Mouse (Mus musculus) adrenal gland, postnatal 4 days (tissue): ENCODE data around the gene Gdf7. TPM values are rescaled to one million over a fixed set of nuclear protein-coding genes. Genes with fewer than 3 reads are reported as not detected.

Source experiments
- DNase-seq, 2 experiments: peaks; one replicate each; pipeline ENCODE4 v3.0.0; 2021 to 2022; ENCODE audit warnings: low spot score in 2 of 2, mixed read lengths in 2 of 2
- total RNA-seq, 2 experiments: library from RNA; stranded (reverse); gene quantifications; 2 replicates each; pipeline ENCODE4 v1.2.3; 2021

Gdf7 gene
- total RNA-seq, 2 experiments from 2014 or later = 0.20 TPM; not detected in 1

DNA sequence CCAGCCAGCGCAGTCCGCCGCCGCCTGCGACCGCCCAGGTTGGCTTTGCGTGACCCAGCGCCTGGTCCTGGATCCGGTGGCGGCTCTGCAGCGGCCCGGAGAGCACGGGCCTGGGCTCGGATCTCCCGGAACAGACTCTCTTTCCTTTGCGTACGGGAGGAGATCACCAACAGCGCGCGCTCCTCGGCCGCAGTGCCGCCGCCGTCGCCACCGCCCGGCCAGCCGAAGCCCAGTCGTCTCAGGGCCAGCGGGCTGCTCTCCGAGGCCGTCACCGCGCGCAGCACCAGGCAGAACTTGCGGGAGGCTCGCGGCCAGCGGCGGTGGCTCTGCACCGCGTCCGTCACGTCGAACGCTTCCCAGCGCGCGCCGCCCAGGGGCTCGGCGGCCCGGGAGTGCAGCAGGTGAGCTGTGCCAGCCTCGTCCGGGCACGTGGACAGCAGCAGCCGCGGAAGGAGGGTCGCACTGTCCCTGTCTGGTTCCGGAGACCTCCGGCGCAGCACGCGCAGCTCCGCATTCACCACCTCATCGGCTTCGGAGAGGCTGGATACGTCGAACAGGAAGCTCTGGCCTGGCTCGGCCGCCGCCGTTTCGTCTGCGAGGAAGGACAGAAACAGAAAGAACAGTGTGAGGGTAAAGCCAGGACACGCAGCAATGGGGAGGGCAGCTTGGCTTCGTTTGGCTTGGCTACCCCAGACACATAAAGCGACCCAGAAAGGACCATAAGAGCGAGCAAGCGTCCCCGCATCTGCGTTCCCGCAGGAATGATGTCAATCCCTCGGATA is 3.2 kb downstream of the Gdf7 start:
- no peak for DNase-seq

DNA sequence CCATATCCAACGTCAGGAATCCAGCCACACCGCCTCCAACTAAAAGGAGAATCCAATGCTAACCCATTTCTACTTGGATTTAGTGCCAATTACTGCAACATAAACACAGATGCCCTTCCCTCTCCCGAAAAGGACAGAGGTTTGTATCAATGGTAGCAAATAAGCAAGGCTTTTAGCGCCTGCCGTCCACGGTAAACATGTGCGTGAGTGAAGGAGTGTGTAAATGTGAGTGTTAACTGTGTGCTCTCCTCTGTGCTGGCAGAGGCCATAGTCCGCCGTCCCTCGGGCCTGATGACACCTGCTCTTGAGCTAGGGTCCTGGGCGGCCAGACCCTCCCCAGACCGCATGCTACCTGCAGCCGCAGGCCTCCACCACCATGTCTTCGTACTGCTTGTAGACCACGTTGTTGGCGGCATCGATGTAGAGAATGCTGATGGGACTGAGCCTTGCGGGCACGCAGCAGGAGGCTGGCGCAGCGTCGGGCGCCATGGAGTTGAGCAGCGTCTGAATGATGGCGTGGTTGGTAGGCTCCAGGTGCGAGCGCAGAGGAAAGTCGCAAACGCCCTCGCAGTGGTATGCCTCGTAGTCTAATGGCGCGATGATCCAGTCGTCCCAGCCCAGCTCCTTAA is 4.1 kb downstream of the Gdf7 start:
- DNase-seq = no peak

- DNase-seq = no peak
Measured at GRCm38 (mm10) chr12:8296154-8296553, 5.6 kb downstream of the Gdf7 start.

DNA sequence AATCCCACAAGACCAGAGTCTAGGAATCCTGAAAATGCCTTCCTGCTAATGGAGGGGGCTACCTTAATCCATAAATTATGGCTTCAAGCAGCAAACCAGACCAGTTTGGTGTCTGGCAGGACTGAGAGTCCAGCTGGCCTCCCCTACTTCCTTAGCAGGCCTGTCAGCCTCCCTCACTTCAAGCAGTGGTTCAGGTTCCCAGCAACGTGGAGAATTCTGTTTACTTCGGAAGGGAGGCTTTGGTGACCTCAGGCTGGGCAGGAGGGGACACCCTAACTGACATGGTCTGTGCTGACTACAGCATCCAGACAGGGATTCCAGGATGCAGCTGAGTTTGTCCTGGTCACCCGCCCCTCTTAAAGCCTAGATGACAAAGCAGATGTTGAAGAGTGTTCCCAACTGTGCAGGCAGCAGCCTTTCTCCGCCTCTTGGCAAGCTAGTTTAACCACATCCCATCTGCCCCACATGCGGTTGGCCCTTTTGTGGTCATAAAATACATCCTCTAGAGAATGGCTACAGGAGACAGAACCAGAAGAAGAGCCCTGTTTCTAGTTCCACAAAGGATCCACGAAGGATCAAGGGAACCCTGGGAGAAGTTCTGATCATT is 6.3 kb downstream of the Gdf7 start:
- no peak for DNase-seq

GRCm38 (mm10) chr12:8291157-8291853 is 10.4 kb downstream of the Gdf7 start:
- DNase-seq = no peak

GRCm38 (mm10) chr12:8289499-8289898 is 12.3 kb downstream of the Gdf7 start:
- DNase-seq = no peak

DNA sequence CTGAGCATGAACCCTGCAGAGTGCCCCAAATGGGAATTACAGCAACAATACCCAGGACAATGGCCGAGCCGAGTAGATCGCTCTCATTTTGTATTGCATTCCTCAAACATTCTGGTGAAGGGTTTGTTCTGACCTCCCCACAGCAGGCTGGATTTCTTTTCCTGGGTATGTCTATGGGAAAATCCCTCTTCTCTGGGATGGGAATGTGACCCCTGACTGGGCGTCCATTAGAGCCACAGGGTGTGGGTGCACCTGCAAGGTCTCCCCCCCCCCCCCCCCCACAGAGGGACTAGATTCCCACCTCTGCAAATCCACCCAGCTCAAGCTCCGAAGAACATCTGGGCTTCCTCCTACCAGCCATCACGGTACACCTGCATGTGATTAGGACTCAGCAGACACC is 12.7 kb downstream of the Gdf7 start:
- DNase-seq = no peak

GRCm38 (mm10) chr12:8287970-8288369 is 13.8 kb downstream of the Gdf7 start:
- no peak for DNase-seq

DNA sequence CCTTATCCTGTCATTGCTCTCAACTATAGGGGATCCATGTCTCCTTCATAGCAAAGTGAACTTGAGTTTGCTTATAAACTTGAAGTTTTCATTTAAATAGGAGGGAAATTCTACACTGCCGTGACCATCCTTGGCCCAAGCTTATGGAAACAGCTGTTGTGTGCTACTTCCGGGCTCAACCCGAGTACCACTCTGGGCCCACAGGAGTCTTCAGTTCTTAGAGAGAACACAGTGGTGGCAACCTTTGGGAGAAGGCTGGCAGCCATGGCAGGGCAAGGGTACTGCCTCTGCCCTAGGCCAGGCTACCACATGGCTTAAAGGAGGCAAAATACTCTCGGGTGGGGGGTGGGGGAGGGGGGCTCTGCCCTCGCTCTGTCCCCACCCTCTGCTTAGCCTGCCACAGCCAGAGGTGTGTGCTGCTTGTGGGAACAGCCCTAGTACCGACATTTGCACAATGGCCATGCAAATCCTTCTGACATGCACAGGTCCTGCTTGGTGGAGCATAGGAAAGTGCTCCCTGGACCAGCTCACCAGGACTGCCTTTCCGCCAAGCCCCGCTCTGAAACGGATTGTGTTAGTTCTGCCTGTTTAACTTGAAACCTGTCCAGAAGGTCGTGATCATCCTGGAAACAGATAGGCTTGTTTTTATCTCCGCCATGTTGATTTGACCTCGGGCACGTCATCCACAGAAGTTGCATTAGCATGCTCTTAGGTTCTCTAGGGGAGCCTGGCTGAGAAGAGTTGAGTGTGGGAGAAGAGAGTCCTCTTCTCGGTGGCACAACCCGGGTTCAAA is 20.3 kb downstream of the Gdf7 start:
- DNase-seq = no peak

DNA sequence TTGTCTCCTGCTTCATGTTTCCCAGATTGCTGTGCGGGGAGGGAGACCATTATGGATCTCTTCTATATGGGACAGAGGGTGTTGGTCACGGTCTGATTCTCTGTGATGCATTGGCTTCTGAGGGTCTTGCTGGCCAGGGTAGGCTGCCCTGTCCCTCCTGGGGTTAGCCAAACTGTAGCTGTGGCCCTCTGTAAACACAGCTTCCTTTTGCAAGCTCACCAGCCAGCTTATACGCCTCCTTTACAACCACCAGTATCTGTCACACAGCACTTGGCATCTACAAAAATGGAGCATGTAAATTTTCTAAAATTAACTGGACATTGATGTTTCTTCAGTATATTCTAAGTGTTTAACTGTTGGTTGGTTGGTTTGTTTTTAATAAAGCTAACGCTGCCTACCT is 26.3 kb downstream of the Gdf7 start:
- no peak for DNase-seq

- DNase-seq = no peak
Measured at GRCm38 (mm10) chr12:8273471-8274171, 28.1 kb downstream of the Gdf7 start.

GRCm38 (mm10) chr12:8271405-8271804 is 30.3 kb downstream of the Gdf7 start:
- no peak for DNase-seq

DNA sequence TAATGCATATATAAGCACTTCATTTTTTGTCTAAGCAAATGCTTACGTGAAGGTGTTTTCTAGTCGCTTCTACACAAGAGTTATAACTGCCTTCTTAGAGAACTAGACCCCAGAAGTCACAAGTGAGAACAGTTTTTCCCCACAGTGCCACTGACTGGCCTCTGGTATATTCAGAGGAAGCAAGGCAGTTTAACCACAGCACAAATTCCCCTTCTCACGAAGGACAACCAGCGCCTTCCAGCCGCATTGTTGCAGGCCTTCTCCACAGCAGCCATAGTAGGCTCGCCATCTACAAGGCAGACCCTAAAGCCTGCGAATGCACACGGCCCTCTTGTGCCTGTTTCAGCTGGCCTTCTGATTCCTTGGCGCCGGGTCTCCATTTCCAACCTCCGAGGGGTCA is 32.1 kb downstream of the Gdf7 start:
- DNase-seq = no peak

- DNase-seq = no peak
Measured at GRCm38 (mm10) chr12:8266311-8266710, 35.4 kb downstream of the Gdf7 start.

- DNase-seq = no peak
Measured at GRCm38 (mm10) chr12:8260297-8260696, 41.5 kb downstream of the Gdf7 start.

Other genes starting within 250 kb of the Gdf7 start
- 10 to 100 TPM; 38.9 to 45.2 TPM for gene Ldah, start 93.8 kb downstream of the Gdf7 start, total RNA-seq
- 10 to 100 TPM; 17.0 to 18.5 TPM for gene Hs1bp3, start 11.5 kb upstream of the Gdf7 start, total RNA-seq
- 100 to 1,000 TPM; 176 to 206 TPM for gene Rhob, start 198.1 kb upstream of the Gdf7 start, total RNA-seq